Mouse (Mus musculus) hindbrain, embryonic 12.5 days (tissue): ENCODE measurements around the gene Smox. TPM values are rescaled to one million over a fixed set of nuclear protein-coding genes. Genes with fewer than 3 reads are reported as not detected.
"Not testable (repeated sequence)": the region's sequence is repeated elsewhere in the genome, so short reads cannot be mapped to it uniquely, and the experiment has no call there.

Experiments used
- ATAC-seq: fragments of 200-750 bp; cut with Nextera tagmentation; 2 replicates; pipeline ENCODE4 v1.8.0; 2017; ENCODE audit warnings: moderate TSS enrichment; ENCODE audit not compliant: low FRiP score
- H3K27ac ChIP-seq: fragments of 300-500 bp; sonication (generic); 2 replicates; pipeline ENCODE4 v1.5.1; 2016; ENCODE audit warnings: mild to moderate bottlenecking
- H3K27me3 ChIP-seq: fragments of 300-500 bp; sonication (generic); 2 replicates; pipeline ENCODE4 v1.6.1; 2016; ENCODE audit warnings: mild to moderate bottlenecking
- H3K36me3 ChIP-seq: fragments of 300-500 bp; sonication (generic); 2 replicates; pipeline ENCODE4 v1.6.1; 2016; ENCODE audit warnings: mild to moderate bottlenecking
- H3K4me1 ChIP-seq: fragments of 300-500 bp; sonication (generic); 2 replicates; pipeline ENCODE4 v1.6.1; 2016
- H3K4me2 ChIP-seq: fragments of 300-500 bp; sonication (generic); replicated peaks from 2 replicates; pipeline ENCODE4 v1.6.1; 2016; ENCODE audit warnings: mild to moderate bottlenecking
- H3K4me3 ChIP-seq: fragments of 300-500 bp; sonication (generic); 2 replicates; pipeline ENCODE4 v1.5.1; 2016; ENCODE audit warnings: mild to moderate bottlenecking
- H3K9ac ChIP-seq: fragments of 300-500 bp; sonication (generic); 2 replicates; pipeline ENCODE4 v1.6.1; 2016; ENCODE audit warnings: mild to moderate bottlenecking, moderate library complexity
- H3K9me3 ChIP-seq: fragments of 300-500 bp; sonication (generic); replicated peaks from 2 replicates; pipeline ENCODE4 v1.6.1; 2016; ENCODE audit warnings: mild to moderate bottlenecking
- WGBS: fragments of 180-500 bp; shearing (Covaris S2); methylation state at CpG from one replicate; pipeline ENCODE4 v1.1.7; 2016; 5-methylcytosine and 5-hydroxymethylcytosine counted together
- polyA plus RNA-seq: library from polyadenylated mRNA; unstranded; fragments of >200 nt; fragmentation: Nextera tagmentation; extraction: Ambion mirVana; gene quantifications from 2 replicates; pipeline ENCODE4 v1.2.1, GENCODE M21; 2016

The Smox gene
- polyA plus RNA-seq, 1 experiment from 2014 or later: 49.3 TPM

GRCm38 (mm10) chr2:131466732-131467131, 24.6 kb upstream of the Smox start:
- Histone ChIP-seq H3K9ac (no peak overlapping the region), H3K27ac (no peak overlapping the region), H3K4me2 (no peak overlapping the region), H3K4me1 (no peaks in the 10 kb centered on the region), H3K27me3 (no peaks in the 10 kb centered on the region), H3K4me3 (no peak overlapping the region), H3K9me3 (no peaks in the 10 kb centered on the region; the same call in 1 of the 2 replicates), H3K36me3 (no peaks in the 10 kb centered on the region)
- 78% methylated on average over 2 of the region's 2 CpGs for WGBS
- no peak for ATAC-seq

- ATAC-seq: no peak
- Histone ChIP-seq H3K4me1 (no peaks in the 10 kb centered on the region), H3K4me2 (no peak overlapping the region), H3K27ac (no peak overlapping the region), H3K36me3 (no peaks in the 10 kb centered on the region), H3K4me3 (no peak overlapping the region), H3K27me3 (no peaks in the 10 kb centered on the region), H3K9ac (no peak overlapping the region), H3K9me3 (no peaks in the 10 kb centered on the region)
- 63% methylated on average over 1 of the region's 1 CpGs for WGBS
These were observed 21.4 kb upstream of the Smox start for GRCm38 (mm10) chr2:131469916-131470315.

DNA sequence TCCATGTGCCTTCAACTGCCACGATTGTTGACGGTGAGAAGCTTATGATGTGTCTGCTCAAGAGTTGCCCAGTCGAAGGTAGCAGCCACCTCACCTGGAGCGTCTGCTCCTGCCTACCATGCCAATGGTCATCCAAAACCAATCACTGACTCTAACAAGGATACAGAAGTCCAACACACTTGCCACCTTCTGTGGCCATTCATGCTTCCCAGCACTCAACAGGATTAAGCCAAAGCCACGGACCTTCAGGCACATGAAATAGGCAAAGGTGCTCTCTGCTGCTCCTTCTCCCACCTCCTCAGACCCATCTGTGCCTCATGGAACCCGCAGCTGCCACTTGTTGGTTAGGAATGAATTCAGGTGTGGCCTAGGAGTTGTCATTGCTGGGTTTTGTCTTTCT, 17.5 kb upstream of the Smox start:
- no peak overlapping the region for H3K4me2 ChIP-seq
- WGBS: 86% methylated on average over 6 of the region's 6 CpGs
- no peaks in the 10 kb centered on the region for H3K9me3 ChIP-seq
- no peaks in the 10 kb centered on the region for H3K36me3 ChIP-seq
- no peaks in the 10 kb centered on the region for H3K4me1 ChIP-seq
- H3K4me3 ChIP-seq: no peak overlapping the region
- no peaks in the 10 kb centered on the region for H3K27me3 ChIP-seq
- no peak overlapping the region for H3K9ac ChIP-seq
- H3K27ac ChIP-seq: no peak overlapping the region
- no peak for ATAC-seq

DNA sequence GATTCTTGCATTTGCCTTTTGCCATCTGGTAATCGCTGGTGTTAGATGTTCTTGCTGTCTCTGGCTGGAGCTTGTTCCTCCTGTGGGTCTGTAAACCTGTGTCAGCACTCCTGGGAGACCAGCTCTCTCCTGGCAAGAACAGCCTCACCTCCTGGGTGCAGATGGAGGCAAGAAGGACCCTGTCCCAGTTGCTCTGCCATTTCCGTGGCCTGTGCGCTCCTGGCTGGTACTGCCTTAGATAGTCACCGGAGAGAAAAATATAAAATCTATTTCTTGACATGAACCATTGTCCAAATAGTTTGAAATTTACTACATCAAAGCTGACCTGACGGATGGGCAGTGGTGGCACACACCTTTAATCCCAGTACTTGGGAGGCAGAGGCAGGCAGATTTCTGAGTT, 14.2 kb upstream of the Smox start:
- H3K27me3 ChIP-seq, H3K4me2 ChIP-seq, H3K27ac ChIP-seq, H3K4me1 ChIP-seq, ATAC-seq, H3K4me3 ChIP-seq, H3K9me3 ChIP-seq, H3K9ac ChIP-seq, H3K36me3 ChIP-seq: not testable (repeated sequence)
- WGBS: 95% methylated on average over 5 of the region's 5 CpGs

GRCm38 (mm10) chr2:131477917-131478316, 13.4 kb upstream of the Smox start:
- H3K4me1 ChIP-seq: no peaks in the 10 kb centered on the region

DNA sequence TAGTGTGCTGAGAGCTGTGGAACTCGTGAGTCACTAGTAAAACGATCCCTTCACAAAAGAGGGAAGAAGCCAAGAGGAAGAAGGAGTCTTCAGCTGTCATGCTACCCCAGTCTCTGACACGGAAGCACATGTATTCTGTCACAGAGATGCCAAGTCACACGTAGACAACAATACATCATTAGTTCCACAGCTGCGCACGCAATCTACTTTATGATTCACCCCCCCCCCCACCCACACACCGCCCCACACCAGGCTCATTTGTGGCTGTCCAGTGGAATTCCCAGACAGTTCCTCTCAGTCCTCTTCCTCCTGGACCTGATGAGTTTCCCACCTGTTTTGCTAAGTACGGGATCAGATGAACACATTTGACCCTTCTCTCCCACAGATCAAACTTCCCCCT, 12.9 kb upstream of the Smox start:
- ATAC-seq: no peak
- Histone ChIP-seq H3K9ac (no peak overlapping the region), H3K36me3 (no peaks in the 10 kb centered on the region), H3K4me2 (no peak overlapping the region), H3K9me3 (peaks cover 5% of the 10 kb centered on the region; the same call in 1 of the 2 replicates), H3K4me1 (no peaks in the 10 kb centered on the region), H3K27ac (no peak overlapping the region), H3K27me3 (no peaks in the 10 kb centered on the region), H3K4me3 (no peak overlapping the region)
- 73% methylated on average over 8 of the region's 8 CpGs for WGBS

More at GRCm38 (mm10) chr2:131477917-131478316, 13.4 kb upstream of the Smox start:
- H3K4me3 ChIP-seq: no peak overlapping the region
- no peak overlapping the region for H3K9ac ChIP-seq
- no peak overlapping the region for H3K4me2 ChIP-seq
- no peaks in the 10 kb centered on the region for H3K27me3 ChIP-seq
- peaks cover 5% of the 10 kb centered on the region; the same call in 1 of the 2 replicates for H3K9me3 ChIP-seq
- ATAC-seq: no peak
- WGBS: 84% methylated on average over 6 of the region's 6 CpGs
- no peaks in the 10 kb centered on the region for H3K36me3 ChIP-seq
- no peak overlapping the region for H3K27ac ChIP-seq

GRCm38 (mm10) chr2:131478916-131479315, 12.4 kb upstream of the Smox start:
- Histone ChIP-seq H3K36me3 (no peaks in the 10 kb centered on the region), H3K9ac (no peak overlapping the region), H3K9me3 (peaks cover 5% of the 10 kb centered on the region; the same call in 1 of the 2 replicates), H3K4me2 (no peak overlapping the region), H3K4me1 (no peaks in the 10 kb centered on the region), H3K4me3 (no peak overlapping the region), H3K27me3 (no peaks in the 10 kb centered on the region), H3K27ac (no peak overlapping the region)
- no peak for ATAC-seq
- WGBS: 85% methylated on average over 4 of the region's 4 CpGs

DNA sequence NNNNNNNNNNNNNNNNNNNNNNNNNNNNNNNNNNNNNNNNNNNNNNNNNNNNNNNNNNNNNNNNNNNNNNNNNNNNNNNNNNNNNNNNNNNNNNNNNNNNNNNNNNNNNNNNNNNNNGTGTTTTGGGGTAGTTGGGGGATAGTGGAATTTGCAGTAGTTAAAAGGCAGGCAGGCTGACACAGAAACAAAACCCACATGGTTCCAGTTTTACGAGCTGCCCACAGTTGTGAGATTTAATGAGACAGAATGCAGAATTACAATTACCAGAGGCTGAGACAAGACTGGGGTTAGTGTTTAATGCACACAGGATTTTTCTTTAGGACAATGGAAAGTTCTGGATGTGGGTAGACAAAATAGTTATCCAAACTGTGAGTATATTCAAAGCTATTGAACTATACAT, 9.6 kb upstream of the Smox start:
- Histone ChIP-seq H3K36me3 (no peaks in the 10 kb centered on the region), H3K4me2 (no peak overlapping the region), H3K4me1 (no peaks in the 10 kb centered on the region), H3K9ac (no peak overlapping the region), H3K27ac (no peak overlapping the region), H3K9me3 (peaks cover 5% of the 10 kb centered on the region; the same call in 1 of the 2 replicates), H3K27me3 (no peaks in the 10 kb centered on the region), H3K4me3 (no peak overlapping the region)
- ATAC-seq: no peak
- whole genome bisulfite sequencing: 44% methylated on average over 1 of the region's 1 CpGs

DNA sequence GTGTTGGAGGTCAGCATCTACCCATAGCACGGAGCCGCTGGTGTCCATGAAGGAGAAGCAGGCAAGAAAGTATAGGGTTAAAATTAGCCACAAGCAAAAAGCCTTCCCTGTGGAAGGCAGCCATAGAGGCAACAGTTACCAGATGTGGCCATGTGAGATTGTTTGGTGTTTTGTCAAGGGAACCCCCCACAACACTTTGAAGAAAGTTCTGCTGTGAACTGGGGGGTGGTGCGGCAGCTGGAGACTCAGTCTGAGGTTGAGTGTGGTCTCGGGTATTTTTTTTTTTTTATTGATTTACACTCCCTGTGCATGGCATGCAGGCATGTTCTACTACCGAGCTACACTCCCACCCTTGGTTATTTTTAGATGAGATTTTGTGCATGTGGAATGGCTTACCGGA, 8.8 kb upstream of the Smox start:
- Histone ChIP-seq H3K27ac (no peak overlapping the region), H3K36me3 (no peaks in the 10 kb centered on the region), H3K4me2 (no peak overlapping the region), H3K9ac (no peak overlapping the region), H3K4me3 (no peak overlapping the region), H3K27me3 (no peaks in the 10 kb centered on the region), H3K4me1 (no peaks in the 10 kb centered on the region), H3K9me3 (peaks cover 5% of the 10 kb centered on the region; the same call in 1 of the 2 replicates)
- 79% methylated on average over 6 of the region's 6 CpGs for WGBS
- no peak for ATAC-seq

DNA sequence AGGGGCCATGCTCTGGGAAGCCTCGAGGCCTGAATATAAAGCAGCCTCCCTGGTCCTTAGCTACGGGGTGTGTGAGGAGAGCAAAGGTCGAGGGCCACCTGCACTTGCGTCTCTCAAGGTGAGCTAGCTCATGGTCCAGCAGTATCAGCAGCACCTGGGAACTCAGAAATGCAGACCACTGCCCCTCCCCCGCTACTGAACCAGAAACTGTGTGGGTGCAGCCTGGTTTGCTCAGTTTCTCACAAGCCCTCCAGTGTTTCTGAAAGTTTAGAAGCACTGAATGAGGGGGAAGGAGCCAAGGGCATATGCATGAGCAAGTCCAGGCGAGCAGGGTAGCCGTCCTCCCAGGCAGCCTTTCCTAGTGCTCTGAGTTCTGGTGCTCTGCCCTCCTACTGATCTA, 7.7 kb upstream of the Smox start:
- H3K36me3 ChIP-seq: no peaks in the 10 kb centered on the region
- WGBS: 78% methylated on average over 7 of the region's 7 CpGs
- H3K4me1 ChIP-seq: no peaks in the 10 kb centered on the region
- H3K27me3 ChIP-seq: no peaks in the 10 kb centered on the region
- no peak for ATAC-seq
- H3K27ac ChIP-seq: no peak overlapping the region
- H3K4me2 ChIP-seq: no peak overlapping the region
- no peak overlapping the region for H3K9ac ChIP-seq
- peaks cover 5% of the 10 kb centered on the region; the same call in 1 of the 2 replicates for H3K9me3 ChIP-seq
- no peak overlapping the region for H3K4me3 ChIP-seq

DNA sequence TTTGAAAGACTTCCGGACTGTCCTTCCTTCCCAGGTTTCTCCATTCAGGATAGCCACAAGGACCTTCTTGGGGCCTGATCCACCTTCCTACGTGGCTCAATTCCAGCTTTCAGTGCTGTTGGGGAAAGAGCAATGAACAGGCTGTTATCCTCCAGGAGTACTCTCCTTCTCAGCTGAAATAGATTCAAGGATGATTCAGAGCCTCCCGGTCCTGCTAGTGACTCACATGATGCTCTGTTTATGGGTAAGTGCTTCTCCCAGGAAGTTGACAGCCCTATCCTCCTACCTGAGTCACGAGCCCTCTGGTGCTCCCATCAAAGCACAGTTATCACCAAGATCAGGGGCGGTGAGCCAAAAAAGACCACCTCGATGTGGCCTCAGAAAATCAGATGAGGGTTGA, 7.1 kb upstream of the Smox start:
- Histone ChIP-seq H3K9me3 (peaks cover 2% of the 10 kb centered on the region; the same call in 1 of the 2 replicates), H3K4me3 (no peak overlapping the region), H3K36me3 (no peaks in the 10 kb centered on the region), H3K4me1 (no peaks in the 10 kb centered on the region), H3K4me2 (no peak overlapping the region), H3K27me3 (no peaks in the 10 kb centered on the region), H3K27ac (no peak overlapping the region), H3K9ac (no peak overlapping the region)
- ATAC-seq: no peak
- 84% methylated on average over 6 of the region's 6 CpGs for WGBS

DNA sequence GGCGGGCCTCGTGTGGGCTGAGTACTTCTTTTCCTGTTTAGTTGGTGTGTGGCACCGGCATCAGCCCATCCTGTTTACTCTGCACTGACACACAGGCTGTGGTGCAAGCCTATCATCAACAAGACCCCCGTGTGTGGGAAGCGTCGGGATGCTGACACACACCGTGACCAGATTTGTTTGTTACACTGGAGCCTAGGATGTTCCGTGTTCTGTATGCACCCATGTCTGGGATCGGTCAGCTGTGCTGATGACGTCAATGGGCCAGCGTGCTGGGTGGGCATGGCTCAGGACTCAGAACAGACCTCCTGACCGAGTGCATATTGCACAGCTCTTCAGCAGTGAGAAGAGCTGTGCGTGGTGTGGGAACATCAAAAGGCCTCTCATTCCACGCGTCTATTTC, 6.2 kb upstream of the Smox start:
- Histone ChIP-seq H3K4me1 (no peaks in the 10 kb centered on the region), H3K27ac (no peak overlapping the region), H3K9ac (no peak overlapping the region), H3K9me3 (no peaks in the 10 kb centered on the region), H3K4me2 (no peak overlapping the region), H3K27me3 (no peaks in the 10 kb centered on the region), H3K36me3 (no peaks in the 10 kb centered on the region), H3K4me3 (no peak overlapping the region)
- WGBS: 91% methylated on average over 15 of the region's 15 CpGs
- no peak for ATAC-seq

- Histone ChIP-seq H3K4me1 (no peaks in the 10 kb centered on the region), H3K4me2 (no peak overlapping the region), H3K36me3 (no peaks in the 10 kb centered on the region), H3K27ac (no peak overlapping the region), H3K27me3 (0 out of 2 replicates have a peak, but pooled peaks cover 5% of the 10 kb centered on the region), H3K4me3 (no peak overlapping the region), H3K9me3 (no peaks in the 10 kb centered on the region), H3K9ac (no peak overlapping the region)
- whole genome bisulfite sequencing: 84% methylated on average over 3 of the region's 3 CpGs
- ATAC-seq: no peak
These were observed 5.2 kb upstream of the Smox start for GRCm38 (mm10) chr2:131486046-131486445.
